ENCODE assay signal across 8 mouse cellular contexts in genomic region chr2:27926478-27927165, GRCm38 (mm10). TPM values are rescaled to one million over a fixed set of nuclear protein-coding genes. Genes with fewer than 3 reads are reported as not detected.
DNase-seq lines count a peak whose midpoint lies in the region; ATAC-seq and TF ChIP-seq lines count a peak whose summit lies in the region.

No protein-coding gene starts in this region.

- DNase-seq in cerebellum, adult 11 months = peak; percentile 57
- peak; percentile 68 to 78 for DNase-seq in cerebellum, adult 2 months
- peak; percentile 36 to 64 for DNase-seq in frontal cortex, postnatal 10 days (ENCODE audit: low spot score in 2 of 2)
- peak; percentile 77 to 80 for DNase-seq in kidney, postnatal 4 days
- peak; percentile 84 for DNase-seq in lung, postnatal 10 days
- DNase-seq in right cerebral cortex, postnatal 4 days = peak; percentile 77

- H3K4me3 ChIP-seq in ES-Bruce4 (ENCODE audit: low read depth, low read length) = no peak overlapping the region
- no peak overlapping the region for H3K4me3 ChIP-seq in cerebellum, adult 2 months (replicated peaks; ENCODE audit: insufficient read depth, low read depth, low read length)

- H3K9me3 ChIP-seq in ES-Bruce4 (replicated peaks; ENCODE audit: control insufficient read depth, insufficient read depth, low read length, poor library complexity, severe bottlenecking) = no peaks in the 10 kb centered on the region

- H3K4me1 ChIP-seq in ES-Bruce4 (ENCODE audit: control insufficient read depth, insufficient read depth, low read length) = no peaks in the 10 kb centered on the region
- peaks cover 8% of the 10 kb centered on the region; the same call in 1 of the 2 replicates for H3K4me1 ChIP-seq in cerebellum, adult 2 months (ENCODE audit: control insufficient read depth, insufficient read depth, low read length)

- no peaks in the 10 kb centered on the region for H3K27me3 ChIP-seq in ES-Bruce4 (ENCODE audit: control insufficient read depth, insufficient read depth, low read length, poor library complexity, severe bottlenecking)
- no peaks in the 10 kb centered on the region for H3K27me3 ChIP-seq in cerebellum, adult 2 months (ENCODE audit: control insufficient read depth, insufficient read depth, low read length)

- peak; percentile 31 for TF ChIP-seq CTCF in ES-Bruce4 (IDR thresholded peaks at IDR 0.05; ENCODE audit: low read depth, low read length)
- peak; percentile 88 for TF ChIP-seq CTCF in cerebellum, adult 2 months (IDR thresholded peaks at IDR 0.05; ENCODE audit: borderline replicate concordance, insufficient read depth, low read depth, low read length)

- no peaks in the 10 kb centered on the region for H3K36me3 ChIP-seq in ES-Bruce4 (ENCODE audit: control insufficient read depth, insufficient read depth, low read length, poor library complexity, severe bottlenecking)

- no peak for TF ChIP-seq POLR2A in ES-Bruce4 (IDR thresholded peaks at IDR 0.05; ENCODE audit: insufficient read depth, low read length)
- TF ChIP-seq POLR2A in cerebellum, adult 2 months (IDR thresholded peaks at IDR 0.05; ENCODE audit: borderline replicate concordance, insufficient read depth, low read length) = no peak

- H3K27ac ChIP-seq in ES-Bruce4 (ENCODE audit: insufficient read depth, low read length) = no peak overlapping the region
- no peak overlapping the region for H3K27ac ChIP-seq in cerebellum, adult 2 months (ENCODE audit: insufficient read depth, low read length)

- no peak for TF ChIP-seq EP300 in ES-Bruce4 (IDR thresholded peaks at IDR 0.05; ENCODE audit: insufficient read depth, low read depth, low read length)

- WGBS in cerebellum, adult 2 months = 50% methylated on average over 7 of the region's 7 CpGs

- ATAC-seq in cerebellum, adult (ENCODE audit: insufficient number of reproducible peaks, low FRiP score, low TSS enrichment) = no peak

- no peak overlapping the region for H3K9ac ChIP-seq in ES-Bruce4 (ENCODE audit: low read depth, poor library complexity, severe bottlenecking)

RNA-seq across cellular contexts. Expression of gene Col5a1, which starts 40.4 kb away (rescaled TPM):
- 19.3 and 21.7 TPM in 2 replicates for polyA plus RNA-seq in ES-Bruce4 (2011; ENCODE audit: insufficient read depth, insufficient read length, low read depth, missing spikeins)
- polyA plus RNA-seq in cerebellum, adult 2 months (2012; rRNA removed) = 12.9 and 15.3 TPM in 2 replicates
